Mouse (Mus musculus) lung, postnatal 0 days (tissue): Measurements from ENCODE around the gene Gps1.

Source experiments
- CTCF ChIP-seq: IDR thresholded peaks from 2 replicates; pipeline ENCODE4 v1.5.1; 2016; ENCODE audit warnings: antibody characterized with exemption, mild to moderate bottlenecking
- EP300 ChIP-seq: IDR thresholded peaks from 2 replicates; pipeline ENCODE4 v1.6.1; 2016; ENCODE audit warnings: antibody characterized with exemption, mild to moderate bottlenecking, control low read depth

GRCm38 (mm10) chr11:120804274-120804673 lies 20.2 kb downstream of the Gps1 start:
- TF ChIP-seq CTCF (no peak), EP300 (no peak)
